Mouse (Mus musculus): Measurements from ENCODE around the gene Csrnp1. TPM values are rescaled to one million over a fixed set of nuclear protein-coding genes. Genes with fewer than 3 reads are reported as not detected.

The Csrnp1 gene
- total RNA-seq, 2 experiments from 2014 or later = 11.1 to 29.3 TPM

GRCm38 (mm10) chr9:120007833-120008232 lies 23.4 kb upstream of the Csrnp1 start:
- DNase-seq = no peak
- intact Hi-C loops (cut with DNase I) = no loop called here

- no peak for DNase-seq
- intact Hi-C loops (cut with DNase I) = no loop called here
Observed at GRCm38 (mm10) chr9:120005936-120006335, 21.5 kb upstream of the Csrnp1 start.

GRCm38 (mm10) chr9:120002893-120003292 lies 18.4 kb upstream of the Csrnp1 start:
- DNase-seq = no peak
- intact Hi-C loops (cut with DNase I) = loop anchor here (2.0 kb wide), 1 partner anchor 66 kb away; the partner anchor contains the start of genes Gorasp1 and Ttc21a

GRCm38 (mm10) chr9:120001945-120002725 lies 17.7 kb upstream of the Csrnp1 start:
- DNase-seq = peak; percentile 89 to 90
- intact Hi-C loops (cut with DNase I) = loop anchor here (2.0 kb wide), 2 partner anchors 17 to 65 kb away; partner anchors contain the start of genes Csrnp1, Gorasp1 and Ttc21a

GRCm38 (mm10) chr9:120000761-120001160 lies 16.3 kb upstream of the Csrnp1 start:
- DNase-seq = no peak
- intact Hi-C loops (cut with DNase I) = loop anchor here (2.0 kb wide), 1 partner anchor 16 kb away; the partner anchor contains the start of gene Csrnp1

- peak; percentile 49 to 57 for DNase-seq
- intact Hi-C loops (cut with DNase I) = loop anchor here (2.0 kb wide), 1 partner anchor 15 kb away; the partner anchor contains the start of gene Csrnp1
Observed at GRCm38 (mm10) chr9:119999636-120000035, 15.2 kb upstream of the Csrnp1 start.

- DNase-seq = no peak
- intact Hi-C loops (cut with DNase I) = no loop called here
Observed at GRCm38 (mm10) chr9:119998776-119999175, 14.3 kb upstream of the Csrnp1 start.

GRCm38 (mm10) chr9:119996080-119996479 lies 11.6 kb upstream of the Csrnp1 start:
- intact Hi-C loops (cut with DNase I) = no loop called here
- DNase-seq = no peak

- no peak for DNase-seq
- intact Hi-C loops (cut with DNase I) = no loop called here
Observed at GRCm38 (mm10) chr9:119994207-119994606, 9.7 kb upstream of the Csrnp1 start.

- intact Hi-C loops (cut with DNase I) = no loop called here
Observed at GRCm38 (mm10) chr9:119993092-119993844, 8.8 kb upstream of the Csrnp1 start.

GRCm38 (mm10) chr9:119991310-119991709 lies 6.9 kb upstream of the Csrnp1 start:
- DNase-seq = no peak
- intact Hi-C loops (cut with DNase I) = no loop called here

More at GRCm38 (mm10) chr9:119993092-119993844, 8.8 kb upstream of the Csrnp1 start:
- DNase-seq = no peak

- intact Hi-C loops (cut with DNase I) = no loop called here
- DNase-seq = no peak
Observed at GRCm38 (mm10) chr9:119988304-119988703, 3.8 kb upstream of the Csrnp1 start.

GRCm38 (mm10) chr9:119985881-119986574 lies 1.6 kb upstream of the Csrnp1 start:
- DNase-seq = no peak
- intact Hi-C loops (cut with DNase I) = loop anchor here (2.0 kb wide), 1 partner anchor 15 kb away; no protein-coding TSS in a partner anchor

GRCm38 (mm10) chr9:119983585-119984535 lies 598 bp downstream of the Csrnp1 start:
- DNase-seq = peak; percentile 93 to 96
- intact Hi-C loops (cut with DNase I) = loop anchor here (1.0 to 2.0 kb wide), 2 partner anchors 17 to 27 kb away; no protein-coding TSS in a partner anchor

GRCm38 (mm10) chr9:119982956-119983551 lies 1.4 kb downstream of the Csrnp1 start:
- intact Hi-C loops (cut with DNase I) = loop anchor here (1.0 kb wide), 1 partner anchor 28 kb away; no protein-coding TSS in a partner anchor
- DNase-seq = peak; percentile 62 to 74

GRCm38 (mm10) chr9:119982241-119982811 lies 2.1 kb downstream of the Csrnp1 start:
- intact Hi-C loops (cut with DNase I) = no loop called here
- DNase-seq = peak; percentile 66

- DNase-seq = peak; percentile 82
- intact Hi-C loops (cut with DNase I) = no loop called here
Observed at GRCm38 (mm10) chr9:119981183-119982179, 3.0 kb downstream of the Csrnp1 start.
